Mouse (Mus musculus) E14TG2a.4 (cell line): ENCODE measurements around the gene Rnf123.

Experiments used
- H3K27me3 ChIP-seq: 2 replicates; pipeline ENCODE4 v1.6.1; 2014; ENCODE audit warnings: low read length, control low read depth; ENCODE audit not compliant: insufficient read depth
- H3K36me3 ChIP-seq: 2 replicates; pipeline ENCODE4 v1.6.1; 2014; ENCODE audit warnings: low read length, control low read depth; ENCODE audit not compliant: insufficient read depth
- H3K4me1 ChIP-seq: replicated peaks from 2 replicates; pipeline ENCODE4 v1.6.1; 2014; ENCODE audit warnings: low read depth, low read length, control low read depth
- H3K4me3 ChIP-seq: replicated peaks from 2 replicates; pipeline ENCODE4 v1.5.1; 2014; ENCODE audit warnings: mild to moderate bottlenecking, low read length
- H3K9me3 ChIP-seq: 2 replicates; pipeline ENCODE4 v1.6.1; 2014; ENCODE audit warnings: low read length, control low read depth
- CTCF ChIP-seq: conservative IDR thresholded peaks from 2 replicates; pipeline ENCODE4 v1.5.1; 2014; ENCODE audit warnings: low read length
- NANOG ChIP-seq: IDR thresholded peaks from 2 replicates; pipeline ENCODE4 v1.6.1; 2014; ENCODE audit warnings: borderline replicate concordance, low read length, mixed read lengths
- POU5F1 ChIP-seq: IDR thresholded peaks from 2 replicates; pipeline ENCODE4 v1.6.1; 2014; ENCODE audit warnings: low read length, borderline replicate concordance

Rnf123 gene

GRCm38 (mm10) chr9:108110160-108110559, 27.0 kb upstream of the Rnf123 start:
- TF ChIP-seq CTCF (no peak), NANOG (no peak), POU5F1 (no peak)

GRCm38 (mm10) chr9:108107867-108108266, 24.7 kb upstream of the Rnf123 start:
- H3K4me1 ChIP-seq: peaks cover 76% of the 10 kb centered on the region
- TF ChIP-seq CTCF: no peak
- no peak for TF ChIP-seq NANOG
- TF ChIP-seq POU5F1: no peak
- peak overlapping the region; percentile 64 for H3K4me3 ChIP-seq
- H3K27me3 ChIP-seq: peaks cover 98% of the 10 kb centered on the region
- H3K36me3 ChIP-seq: peaks cover 4% of the 10 kb centered on the region
- no peaks in the 10 kb centered on the region for H3K9me3 ChIP-seq

More at GRCm38 (mm10) chr9:108110160-108110559, 27.0 kb upstream of the Rnf123 start:
- Histone ChIP-seq H3K4me1 (peaks cover 72% of the 10 kb centered on the region), H3K4me3 (peak overlapping the region; percentile 62), H3K27me3 (peaks cover 100% of the 10 kb centered on the region), H3K9me3 (no peaks in the 10 kb centered on the region), H3K36me3 (no peaks in the 10 kb centered on the region)

DNA sequence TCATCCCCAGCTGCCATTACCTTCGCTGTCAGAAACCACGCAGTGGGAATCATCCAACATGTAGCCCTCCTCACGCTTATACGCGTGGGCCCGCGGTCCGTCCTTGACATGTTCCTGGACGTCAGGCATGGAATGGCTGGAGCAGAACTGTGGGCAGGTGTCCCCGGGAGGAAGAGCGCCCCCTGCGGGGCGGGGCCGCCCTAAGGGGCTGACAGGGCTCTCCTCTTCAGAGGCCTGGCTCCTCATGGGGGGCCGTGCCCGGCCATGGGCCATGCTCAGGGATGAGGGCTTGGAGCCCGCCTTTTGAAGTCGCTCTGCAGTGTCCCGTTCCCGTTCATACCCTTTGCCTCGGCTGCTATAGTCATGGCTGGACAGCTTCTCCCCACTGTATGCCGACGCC, 22.9 kb upstream of the Rnf123 start:
- Histone ChIP-seq H3K4me1 (peaks cover 62% of the 10 kb centered on the region), H3K27me3 (peaks cover 84% of the 10 kb centered on the region), H3K9me3 (no peaks in the 10 kb centered on the region), H3K36me3 (peaks cover 11% of the 10 kb centered on the region), H3K4me3 (peak overlapping the region; percentile 72)
- TF ChIP-seq POU5F1 (no peak), CTCF (peak; percentile 29; the same call in 1 of the 2 replicates), NANOG (no peak)

- Histone ChIP-seq H3K27me3 (peaks cover 78% of the 10 kb centered on the region), H3K4me1 (peaks cover 56% of the 10 kb centered on the region), H3K4me3 (peak overlapping the region; percentile 72), H3K9me3 (no peaks in the 10 kb centered on the region), H3K36me3 (peaks cover 11% of the 10 kb centered on the region)
- TF ChIP-seq POU5F1: no peak
- no peak for TF ChIP-seq CTCF
- TF ChIP-seq NANOG: no peak
Observed at GRCm38 (mm10) chr9:108105549-108105863, 22.4 kb upstream of the Rnf123 start.

DNA sequence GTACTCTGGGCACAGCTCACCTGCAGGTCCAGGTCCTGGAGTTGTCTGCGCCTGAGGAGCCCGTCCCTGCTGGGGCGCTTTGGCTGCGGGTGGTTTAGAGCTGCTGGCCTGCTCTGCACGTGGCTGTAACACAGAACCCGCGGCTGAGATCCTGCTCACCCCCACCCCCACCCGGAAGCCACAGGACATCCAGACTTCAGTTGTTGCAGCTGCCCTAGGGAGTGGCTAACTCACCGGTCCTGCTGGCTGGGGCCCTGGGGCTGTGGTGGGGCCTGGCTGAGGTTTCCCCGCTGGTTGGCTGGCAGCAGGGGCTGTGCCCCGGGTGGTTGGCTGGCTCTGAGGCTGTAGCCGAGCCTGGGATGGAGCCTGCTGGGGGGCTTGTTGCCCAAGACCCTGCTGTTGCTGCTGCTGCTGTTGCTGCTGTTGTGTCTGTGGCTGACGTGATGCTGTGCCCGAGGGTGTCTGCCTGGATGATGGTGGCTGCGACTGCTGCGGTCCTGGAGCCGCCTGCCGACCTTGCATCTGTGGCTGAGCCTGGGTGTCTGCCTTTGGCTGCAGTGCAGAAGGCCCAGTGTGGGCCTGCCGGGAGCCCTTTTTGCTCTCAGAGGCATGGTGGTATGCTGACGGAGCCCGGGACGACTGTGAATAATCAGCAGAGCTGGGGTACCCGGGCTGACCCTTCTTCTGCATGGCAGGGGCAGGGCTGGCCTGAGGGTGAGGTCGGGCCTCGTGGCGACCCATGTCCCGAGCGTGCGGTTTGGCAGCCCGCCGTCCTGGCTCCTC, 21.8 kb upstream of the Rnf123 start:
- Histone ChIP-seq H3K36me3 (peaks cover 11% of the 10 kb centered on the region), H3K27me3 (peaks cover 73% of the 10 kb centered on the region), H3K4me1 (peaks cover 51% of the 10 kb centered on the region), H3K9me3 (no peaks in the 10 kb centered on the region), H3K4me3 (peak overlapping the region; percentile 72)
- TF ChIP-seq NANOG (no peak), POU5F1 (no peak), CTCF (no peak)

- no peak for TF ChIP-seq CTCF
- no peak for TF ChIP-seq NANOG
- no peak for TF ChIP-seq POU5F1
- Histone ChIP-seq H3K4me1 (peaks cover 46% of the 10 kb centered on the region), H3K9me3 (no peaks in the 10 kb centered on the region), H3K4me3 (peak overlapping the region; percentile 35; the same call in 1 of the 2 replicates), H3K36me3 (peaks cover 11% of the 10 kb centered on the region), H3K27me3 (peaks cover 23% of the 10 kb centered on the region)
Observed at GRCm38 (mm10) chr9:108099619-108100018, 16.5 kb upstream of the Rnf123 start.

GRCm38 (mm10) chr9:108095949-108096712, 13.0 kb upstream of the Rnf123 start:
- TF ChIP-seq NANOG: no peak
- no peak for TF ChIP-seq CTCF
- no peak for TF ChIP-seq POU5F1
- no peaks in the 10 kb centered on the region for H3K9me3 ChIP-seq

DNA sequence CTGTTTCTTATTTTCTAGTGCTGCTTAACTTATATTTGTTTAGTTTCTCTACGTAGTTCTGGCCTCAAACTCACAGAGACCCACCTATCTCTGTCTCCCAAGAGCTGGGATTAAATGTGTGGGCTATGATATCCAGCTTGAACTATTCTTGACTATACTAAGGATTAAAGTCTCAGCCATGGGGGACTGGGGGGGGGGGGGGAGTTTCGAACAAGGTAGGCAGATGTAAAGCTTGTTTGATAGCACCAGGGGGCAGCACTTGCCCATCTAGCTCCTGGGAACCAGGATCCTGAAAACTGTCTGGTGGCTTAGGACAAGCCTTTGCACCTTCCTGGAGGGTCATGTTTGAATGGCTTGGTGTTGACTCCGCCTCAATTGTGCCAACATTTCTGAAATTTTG, 12.4 kb upstream of the Rnf123 start:
- no peaks in the 10 kb centered on the region for H3K9me3 ChIP-seq
- TF ChIP-seq CTCF (peak; percentile 58), NANOG (no peak)
- peaks cover 3% of the 10 kb centered on the region; the same call in 1 of the 2 replicates for H3K27me3 ChIP-seq
- H3K4me1 ChIP-seq: peaks cover 54% of the 10 kb centered on the region
- peak overlapping the region; percentile 97 for H3K4me3 ChIP-seq
- H3K36me3 ChIP-seq: peaks cover 28% of the 10 kb centered on the region

More at GRCm38 (mm10) chr9:108095949-108096712, 13.0 kb upstream of the Rnf123 start:
- Histone ChIP-seq H3K4me1 (peaks cover 54% of the 10 kb centered on the region), H3K36me3 (peaks cover 22% of the 10 kb centered on the region), H3K4me3 (no peak overlapping the region), H3K27me3 (peaks cover 3% of the 10 kb centered on the region; the same call in 1 of the 2 replicates)

- H3K4me3 ChIP-seq: peak overlapping the region; percentile 97
- H3K36me3 ChIP-seq: peaks cover 33% of the 10 kb centered on the region
- H3K4me1 ChIP-seq: peaks cover 54% of the 10 kb centered on the region
- no peaks in the 10 kb centered on the region for H3K9me3 ChIP-seq
- TF ChIP-seq NANOG (no peak), POU5F1 (no peak), CTCF (no peak)
- H3K27me3 ChIP-seq: peaks cover 3% of the 10 kb centered on the region; the same call in 1 of the 2 replicates
Observed at GRCm38 (mm10) chr9:108094998-108095411, 11.9 kb upstream of the Rnf123 start.
